Mouse (Mus musculus) neural tube, embryonic 13.5 days (tissue): ENCODE measurements at regions not wholly inside any gene's neighbourhood (a gene's known extent, or its start where the extent isn't known, plus 50 kb on each side); places are given as distances from the start of the nearest gene placed in this dataset.

ENCODE experiments used
- ATAC-seq: fragments of 200-750 bp; cut with Nextera tagmentation; 2 replicates; pipeline ENCODE4 v1.8.0; 2017; ENCODE audit warnings: low read depth, mild to moderate bottlenecking, moderate TSS enrichment, moderate library complexity
- H3K27ac ChIP-seq: fragments of 300-500 bp; sonication (generic); replicated peaks from 2 replicates; pipeline ENCODE4 v1.5.1; 2015; ENCODE audit warnings: moderate library complexity, mild to moderate bottlenecking, inconsistent platforms
- H3K27me3 ChIP-seq: fragments of 300-500 bp; sonication (generic); 2 replicates; pipeline ENCODE4 v1.6.1; 2015; ENCODE audit warnings: mild to moderate bottlenecking, inconsistent platforms
- H3K36me3 ChIP-seq: fragments of 300-500 bp; sonication (generic); 2 replicates; pipeline ENCODE4 v1.6.1; 2015; ENCODE audit warnings: mild to moderate bottlenecking, inconsistent platforms
- H3K4me1 ChIP-seq: fragments of 300-500 bp; sonication (generic); replicated peaks from 2 replicates; pipeline ENCODE4 v1.6.1; 2015; ENCODE audit warnings: inconsistent platforms
- H3K4me2 ChIP-seq: fragments of 300-500 bp; sonication (generic); 2 replicates; pipeline ENCODE4 v1.6.1; 2015; ENCODE audit warnings: inconsistent platforms, mild to moderate bottlenecking, moderate library complexity
- H3K4me3 ChIP-seq: fragments of 300-500 bp; sonication (generic); 2 replicates; pipeline ENCODE4 v1.5.1; 2015; ENCODE audit warnings: mild to moderate bottlenecking, inconsistent platforms
- H3K9ac ChIP-seq: fragments of 300-500 bp; sonication (generic); 2 replicates; pipeline ENCODE4 v1.6.1; 2015; ENCODE audit warnings: moderate library complexity, mild to moderate bottlenecking, inconsistent platforms
- H3K9me3 ChIP-seq: fragments of 300-500 bp; sonication (generic); 2 replicates; pipeline ENCODE4 v1.6.1; 2016; ENCODE audit warnings: inconsistent platforms
- WGBS: fragments of 180-500 bp; shearing (Covaris S2); methylation state at CpG from one replicate; pipeline ENCODE4 v1.1.7; 2015; 5-methylcytosine and 5-hydroxymethylcytosine counted together

DNA sequence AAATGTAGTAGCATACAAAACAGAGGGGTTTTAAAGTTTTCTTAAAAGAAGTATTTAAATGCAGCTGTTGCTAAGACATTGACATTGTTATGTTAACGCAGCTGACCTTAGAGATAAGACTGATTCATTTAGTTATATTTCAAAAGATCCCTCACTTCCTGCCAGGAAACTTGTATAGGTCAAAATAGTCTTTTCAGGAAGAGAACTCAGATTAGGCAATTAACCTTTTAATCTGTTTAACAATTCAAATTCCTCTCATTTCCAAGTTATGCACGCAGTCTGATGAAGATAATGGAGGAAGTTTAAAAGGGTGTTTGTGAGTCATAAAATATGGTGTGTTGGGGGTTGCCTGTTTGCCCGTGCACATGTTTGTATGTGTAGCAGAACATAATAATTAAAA is 448.5 kb downstream of the Tmtc2 start:
- no peaks in the 10 kb centered on the region for H3K27me3 ChIP-seq
- whole genome bisulfite sequencing: 67% methylated on average over 3 of the region's 3 CpGs
- H3K36me3 ChIP-seq: no peaks in the 10 kb centered on the region
- H3K9me3 ChIP-seq: no peaks in the 10 kb centered on the region
- H3K4me1 ChIP-seq: no peaks in the 10 kb centered on the region
- no peak overlapping the region for H3K9ac ChIP-seq
- no peak for ATAC-seq
- no peak overlapping the region for H3K4me2 ChIP-seq
- no peak overlapping the region for H3K4me3 ChIP-seq
- H3K27ac ChIP-seq: no peak overlapping the region

DNA sequence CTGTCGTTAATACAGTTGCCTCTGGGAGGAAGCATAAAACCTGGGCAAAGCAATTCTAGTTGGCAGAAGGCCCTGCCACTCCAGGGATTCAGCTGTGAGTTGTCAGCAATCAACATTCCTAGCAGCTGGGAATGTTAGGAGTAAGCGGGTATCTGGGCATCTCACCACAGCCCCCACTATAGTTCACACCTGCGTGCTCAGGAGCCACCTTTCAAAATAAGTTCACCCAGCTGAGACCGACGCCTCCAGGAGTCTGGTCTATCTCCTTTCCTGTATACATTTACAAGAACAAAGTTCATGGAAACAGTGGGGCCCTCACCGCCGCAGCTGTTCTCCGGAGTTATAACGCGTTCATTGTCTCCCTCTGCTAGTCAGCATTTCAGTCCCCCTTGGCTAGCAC is 454.0 kb downstream of the Tmtc2 start:
- Histone ChIP-seq H3K27me3 (no peaks in the 10 kb centered on the region), H3K27ac (no peak overlapping the region), H3K9me3 (no peaks in the 10 kb centered on the region), H3K36me3 (no peaks in the 10 kb centered on the region), H3K4me1 (no peaks in the 10 kb centered on the region), H3K4me3 (no peak overlapping the region), H3K4me2 (no peak overlapping the region), H3K9ac (no peak overlapping the region)
- 70% methylated on average over 10 of the region's 10 CpGs for WGBS
- ATAC-seq: no peak

DNA sequence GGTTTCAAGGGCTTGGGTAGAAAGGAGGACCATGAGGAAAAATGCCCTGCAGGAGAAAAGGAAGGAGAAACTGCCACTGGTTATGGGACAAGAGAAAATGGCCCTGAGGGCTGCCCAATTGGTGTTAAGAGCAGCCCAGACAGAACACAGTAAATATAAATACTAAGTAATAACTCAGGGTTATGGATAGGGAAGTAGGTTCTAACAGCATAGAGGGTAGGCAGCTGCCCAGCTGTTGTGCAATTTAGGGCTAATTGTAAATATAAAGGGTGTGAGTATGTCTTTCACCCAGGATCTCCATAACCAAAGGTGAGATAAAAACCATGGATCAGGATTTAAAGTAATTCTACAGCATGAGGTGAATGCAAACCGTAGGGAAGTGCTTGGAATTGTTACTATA is 458.1 kb downstream of the Tmtc2 start:
- H3K9ac ChIP-seq: no peak overlapping the region
- H3K9me3 ChIP-seq: no peaks in the 10 kb centered on the region
- no peaks in the 10 kb centered on the region for H3K27me3 ChIP-seq
- H3K36me3 ChIP-seq: no peaks in the 10 kb centered on the region
- H3K4me3 ChIP-seq: no peak overlapping the region
- H3K4me1 ChIP-seq: no peaks in the 10 kb centered on the region
- no peak for ATAC-seq
- no peak overlapping the region for H3K27ac ChIP-seq
- WGBS: 94% methylated on average over 1 of the region's 1 CpGs
- H3K4me2 ChIP-seq: no peak overlapping the region

DNA sequence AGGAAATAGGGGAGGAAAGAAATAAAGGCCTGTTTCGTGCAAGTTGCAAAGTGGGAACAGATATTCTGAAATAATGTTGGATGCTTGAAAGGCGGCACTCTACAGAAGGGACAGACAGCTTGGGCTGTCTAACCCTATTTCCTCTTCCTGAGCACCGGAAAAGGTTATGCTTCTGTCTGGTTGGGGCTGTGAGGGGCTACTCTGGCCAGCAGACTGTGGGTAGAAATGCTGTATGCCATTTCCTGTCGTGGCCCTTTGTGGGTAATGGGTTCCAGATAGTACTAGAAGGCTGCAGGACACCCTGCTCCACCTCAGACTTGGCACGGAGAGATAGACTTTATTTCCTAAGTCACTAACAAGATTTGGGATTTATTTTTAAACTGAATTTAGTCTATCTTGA is 459.3 kb downstream of the Tmtc2 start:
- no peak overlapping the region for H3K9ac ChIP-seq
- WGBS: 81% methylated on average over 5 of the region's 5 CpGs
- H3K4me2 ChIP-seq: no peak overlapping the region
- peaks cover 8% of the 10 kb centered on the region; the same call in 1 of the 2 replicates for H3K4me1 ChIP-seq
- H3K4me3 ChIP-seq: no peak overlapping the region
- H3K27ac ChIP-seq: no peak overlapping the region
- no peaks in the 10 kb centered on the region for H3K9me3 ChIP-seq
- ATAC-seq: no peak
- no peaks in the 10 kb centered on the region for H3K27me3 ChIP-seq
- H3K36me3 ChIP-seq: no peaks in the 10 kb centered on the region

DNA sequence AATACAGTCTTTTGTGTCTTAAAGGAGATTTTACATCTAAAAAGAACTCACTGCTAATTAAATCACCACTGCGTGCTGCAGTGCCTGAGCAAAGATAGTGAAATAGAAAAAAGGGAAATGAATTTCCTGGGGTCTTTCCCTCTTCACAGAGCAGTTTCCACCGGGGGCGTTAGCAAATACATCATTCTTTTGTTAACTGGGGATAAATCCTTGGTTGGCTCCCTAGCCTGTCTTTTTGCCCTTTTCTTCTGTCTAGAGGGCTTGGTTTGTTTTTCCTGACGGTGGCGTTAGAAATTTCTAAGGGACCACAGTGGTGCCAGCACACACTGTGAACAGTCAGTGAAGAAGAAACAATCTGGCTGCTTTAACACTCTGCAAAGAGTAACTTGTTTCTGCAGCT is 464.0 kb downstream of the Tmtc2 start:
- no peaks in the 10 kb centered on the region for H3K27me3 ChIP-seq
- no peak overlapping the region for H3K4me2 ChIP-seq
- 0% methylated on average over 5 of the region's 5 CpGs for WGBS
- 0 out of 2 replicates have a peak overlapping the region, but pooled peaks have one; percentile 23 for H3K27ac ChIP-seq
- no peak overlapping the region for H3K9ac ChIP-seq
- ATAC-seq: peak; percentile 69
- H3K4me1 ChIP-seq: peaks cover 8% of the 10 kb centered on the region; the same call in 1 of the 2 replicates
- no peak overlapping the region for H3K4me3 ChIP-seq
- H3K9me3 ChIP-seq: no peaks in the 10 kb centered on the region
- no peaks in the 10 kb centered on the region for H3K36me3 ChIP-seq

DNA sequence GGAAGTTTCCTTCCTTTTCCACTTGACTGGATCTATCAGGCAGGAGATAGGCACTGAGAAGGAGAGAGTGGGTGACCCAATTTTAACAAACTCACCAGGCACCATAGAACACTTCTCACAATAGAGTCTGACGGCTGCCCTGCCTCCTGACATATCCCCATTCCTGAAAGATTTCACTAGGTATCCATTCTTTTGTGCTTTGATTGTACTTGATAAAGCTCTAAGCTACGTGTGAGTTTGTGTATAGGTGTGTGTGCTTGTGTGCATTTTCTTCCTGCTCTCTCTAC is 477.3 kb downstream of the Tmtc2 start:
- no peak overlapping the region for H3K4me2 ChIP-seq
- no peaks in the 10 kb centered on the region for H3K4me1 ChIP-seq
- no peak for ATAC-seq
- H3K4me3 ChIP-seq: no peak overlapping the region
- H3K27ac ChIP-seq: no peak overlapping the region
- H3K36me3 ChIP-seq: no peaks in the 10 kb centered on the region
- no peak overlapping the region for H3K9ac ChIP-seq
- no peaks in the 10 kb centered on the region for H3K27me3 ChIP-seq
- H3K9me3 ChIP-seq: no peaks in the 10 kb centered on the region
- WGBS: 77% methylated on average over 2 of the region's 2 CpGs

DNA sequence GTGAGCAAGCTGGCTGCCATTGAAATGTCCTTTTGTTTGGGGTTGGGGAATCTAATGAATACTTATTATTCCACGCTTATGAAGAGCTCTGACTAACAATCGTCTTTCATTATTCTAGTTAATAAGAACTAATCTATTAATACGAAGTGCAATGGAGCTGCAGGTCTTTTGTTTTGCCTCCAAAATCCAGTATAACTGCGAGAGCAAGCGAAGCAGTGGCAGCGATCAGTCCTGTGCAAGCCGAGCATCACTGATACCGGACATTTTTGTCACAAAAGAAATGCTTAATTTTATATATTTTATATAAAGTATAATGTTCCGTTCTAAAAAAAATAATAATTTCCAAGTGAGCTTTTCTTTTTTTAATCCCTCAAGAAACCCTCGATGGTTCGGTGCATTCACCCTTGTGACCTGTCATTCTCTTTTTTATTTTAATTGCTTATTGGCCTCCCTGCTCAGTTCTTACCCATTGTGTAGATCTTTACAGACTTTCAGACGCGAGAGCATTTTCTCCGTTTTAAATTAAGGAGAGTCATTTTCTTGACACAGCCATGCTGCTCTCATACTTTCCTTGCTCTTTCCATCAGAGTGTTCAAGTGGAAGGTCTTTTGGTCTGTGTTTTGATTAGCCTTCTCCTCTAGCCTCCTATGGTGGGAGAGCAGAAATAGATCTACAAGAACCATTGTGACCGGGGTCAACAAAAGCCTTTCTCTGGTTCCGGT is 477.8 kb downstream of the Tmtc2 start:
- H3K4me3 ChIP-seq: no peak overlapping the region
- no peaks in the 10 kb centered on the region for H3K36me3 ChIP-seq
- H3K9ac ChIP-seq: no peak overlapping the region
- no peak overlapping the region for H3K4me2 ChIP-seq
- no peaks in the 10 kb centered on the region for H3K27me3 ChIP-seq
- H3K27ac ChIP-seq: no peak overlapping the region
- no peaks in the 10 kb centered on the region for H3K9me3 ChIP-seq
- no peaks in the 10 kb centered on the region for H3K4me1 ChIP-seq
- ATAC-seq: no peak
- WGBS: 73% methylated on average over 16 of the region's 16 CpGs

DNA sequence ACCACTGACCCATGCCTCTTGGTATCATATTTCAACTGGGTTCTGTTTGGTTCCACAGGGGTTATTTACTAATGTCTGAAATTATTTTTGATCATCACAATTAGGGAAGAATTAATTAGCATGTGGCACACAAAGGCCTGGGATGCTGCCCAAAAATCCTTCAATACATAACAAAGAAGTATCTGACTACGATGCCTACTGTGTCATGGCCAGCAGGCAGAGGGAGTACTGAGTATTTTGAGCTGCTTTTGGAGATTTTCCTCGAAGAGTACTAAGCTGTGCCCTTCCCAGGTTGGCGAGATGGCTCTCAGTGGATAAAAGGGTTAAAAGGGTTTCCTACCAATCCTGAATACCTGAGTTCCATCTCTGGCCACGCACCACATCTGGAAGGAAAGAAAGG is 478.5 kb downstream of the Tmtc2 start:
- Histone ChIP-seq H3K9me3 (no peaks in the 10 kb centered on the region), H3K27ac (no peak overlapping the region), H3K9ac (no peak overlapping the region), H3K4me1 (no peaks in the 10 kb centered on the region), H3K4me2 (no peak overlapping the region), H3K36me3 (no peaks in the 10 kb centered on the region), H3K4me3 (no peak overlapping the region), H3K27me3 (no peaks in the 10 kb centered on the region)
- WGBS: 84% methylated on average over 4 of the region's 4 CpGs
- no peak for ATAC-seq

DNA sequence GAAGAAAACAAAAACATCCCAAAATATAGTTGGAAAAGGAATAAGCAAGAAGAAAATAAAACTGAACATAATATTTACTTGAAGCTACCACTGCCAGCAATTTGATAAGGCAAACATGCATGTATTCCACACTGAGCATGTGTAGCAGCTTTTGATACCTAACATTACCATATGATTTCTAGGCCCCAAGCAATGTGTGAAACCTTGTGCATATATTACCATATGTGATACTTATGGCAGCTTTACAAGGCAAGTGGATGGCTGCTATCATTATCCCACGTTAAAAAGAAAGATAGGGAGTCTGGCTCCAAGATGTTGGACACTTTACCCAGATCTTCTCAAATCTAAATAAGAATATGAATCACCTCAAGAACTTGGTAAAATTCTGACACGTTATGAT is 497.4 kb downstream of the Tmtc2 start:
- H3K9me3 ChIP-seq: no peaks in the 10 kb centered on the region
- no peak overlapping the region for H3K4me3 ChIP-seq
- no peak overlapping the region for H3K9ac ChIP-seq
- no peak for ATAC-seq
- no peak overlapping the region for H3K27ac ChIP-seq
- no peaks in the 10 kb centered on the region for H3K27me3 ChIP-seq
- no peaks in the 10 kb centered on the region for H3K36me3 ChIP-seq
- 82% methylated on average over 2 of the region's 2 CpGs for WGBS
- no peaks in the 10 kb centered on the region for H3K4me1 ChIP-seq
- H3K4me2 ChIP-seq: no peak overlapping the region

DNA sequence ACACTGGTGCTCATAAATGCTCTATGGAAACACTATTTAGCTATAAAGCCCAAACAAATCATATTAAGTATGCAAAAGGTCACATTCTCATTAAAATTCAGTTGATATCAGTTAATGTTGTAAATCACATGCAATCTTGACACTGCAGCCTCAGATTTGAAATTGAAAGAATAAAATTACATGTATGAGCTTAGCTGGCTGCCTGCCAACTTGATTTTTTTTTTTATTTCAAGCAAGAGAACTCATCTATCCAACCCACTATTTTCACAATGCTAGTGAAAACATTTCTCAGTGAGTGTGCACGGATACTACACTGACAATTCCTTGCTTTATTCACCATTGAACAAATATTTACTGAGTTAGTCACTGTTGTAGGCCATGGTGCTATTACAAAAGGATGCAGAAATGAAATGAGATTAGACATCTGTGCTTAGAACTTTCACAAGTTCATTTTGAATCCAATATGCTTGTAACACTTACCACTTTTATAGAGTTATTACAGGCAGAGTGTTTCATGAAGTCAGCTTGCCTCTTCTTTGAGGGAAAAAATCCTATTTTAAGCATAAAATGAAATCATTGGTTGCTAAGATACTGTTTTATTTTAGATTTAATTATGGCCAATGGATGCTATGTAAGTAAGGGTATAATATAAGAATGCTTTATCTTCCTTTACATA is 539.4 kb downstream of the Tmtc2 start:
- H3K36me3 ChIP-seq: no peaks in the 10 kb centered on the region
- WGBS: 73% methylated on average over 1 of the region's 1 CpGs
- no peak overlapping the region for H3K27ac ChIP-seq
- no peaks in the 10 kb centered on the region for H3K27me3 ChIP-seq
- H3K9ac ChIP-seq: no peak overlapping the region
- no peaks in the 10 kb centered on the region for H3K9me3 ChIP-seq
- no peak for ATAC-seq
- no peak overlapping the region for H3K4me2 ChIP-seq
- no peaks in the 10 kb centered on the region for H3K4me1 ChIP-seq
- no peak overlapping the region for H3K4me3 ChIP-seq

DNA sequence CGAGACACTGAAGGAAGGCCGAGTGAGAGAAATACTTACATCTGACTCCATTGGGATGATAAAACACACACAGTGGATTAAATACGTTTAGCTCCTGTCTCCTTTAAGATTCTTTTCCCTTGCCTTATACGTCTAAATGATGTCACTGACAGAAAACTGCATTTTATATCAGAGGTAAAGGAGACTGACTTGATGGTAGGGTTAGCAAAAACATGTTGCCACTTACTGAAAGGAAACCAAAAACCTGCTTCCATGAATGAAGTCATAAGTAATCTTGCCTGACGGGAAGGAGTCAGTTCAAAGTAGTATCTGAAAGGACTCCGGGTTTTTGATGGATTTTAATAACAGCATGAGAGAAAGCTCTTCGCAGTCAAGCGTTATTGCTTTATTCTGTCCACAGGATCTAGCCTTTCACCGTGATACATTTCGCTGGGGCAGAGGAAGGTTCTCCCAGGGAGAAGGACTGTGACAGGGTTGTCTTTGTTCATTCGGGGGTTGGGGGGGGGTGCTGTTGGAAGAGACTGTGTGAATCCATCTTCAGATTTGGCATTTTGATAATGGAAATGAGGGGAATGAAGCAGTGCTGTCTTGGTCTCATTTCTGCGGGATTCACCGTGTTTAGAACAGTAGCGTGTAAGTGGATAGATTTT is 553.7 kb downstream of the Tmtc2 start:
- H3K9ac ChIP-seq: no peak overlapping the region
- no peak overlapping the region for H3K27ac ChIP-seq
- no peaks in the 10 kb centered on the region for H3K27me3 ChIP-seq
- H3K4me3 ChIP-seq: no peak overlapping the region
- H3K4me1 ChIP-seq: peaks cover 13% of the 10 kb centered on the region
- peak overlapping the region; percentile 17; the same call in 1 of the 2 replicates for H3K4me2 ChIP-seq
- ATAC-seq: no peak
- WGBS: 46% methylated on average over 14 of the region's 14 CpGs
- no peaks in the 10 kb centered on the region for H3K9me3 ChIP-seq
- no peaks in the 10 kb centered on the region for H3K36me3 ChIP-seq

DNA sequence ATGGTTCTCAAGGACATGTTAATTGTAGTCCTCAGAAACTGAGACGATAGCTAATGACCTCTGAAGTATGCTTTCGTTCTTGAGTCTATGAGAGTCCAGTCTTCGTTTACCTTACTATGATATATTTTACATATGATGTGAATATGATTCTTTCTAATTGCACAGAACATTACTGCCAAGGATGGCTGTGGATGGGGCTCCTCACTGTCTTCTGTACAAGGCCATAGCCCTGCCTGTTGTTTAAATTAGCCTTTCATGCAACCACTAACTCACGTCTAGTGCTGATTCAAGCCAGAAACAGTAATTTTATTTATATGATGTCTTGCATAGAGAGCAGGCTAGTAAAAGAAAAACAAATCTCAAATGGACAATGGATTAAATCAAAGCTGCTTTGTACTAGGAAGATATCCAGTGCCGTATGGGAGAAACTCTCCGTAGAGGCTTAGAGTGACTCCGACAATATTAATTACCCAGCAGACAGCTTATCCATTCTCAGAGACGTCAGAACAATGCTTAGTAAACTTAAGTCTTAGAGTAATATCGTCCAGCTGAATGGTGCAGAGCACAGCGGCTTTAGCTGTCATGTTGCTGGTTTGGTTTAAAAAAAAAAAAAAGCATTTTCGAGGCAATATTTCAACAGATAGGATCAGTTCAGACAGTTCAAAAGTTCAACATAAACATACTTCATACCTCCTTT is 554.3 kb downstream of the Tmtc2 start:
- no peaks in the 10 kb centered on the region for H3K36me3 ChIP-seq
- H3K9me3 ChIP-seq: no peaks in the 10 kb centered on the region
- no peak for ATAC-seq
- peaks cover 13% of the 10 kb centered on the region for H3K4me1 ChIP-seq
- no peak overlapping the region for H3K4me2 ChIP-seq
- no peak overlapping the region for H3K27ac ChIP-seq
- H3K27me3 ChIP-seq: no peaks in the 10 kb centered on the region
- 40% methylated on average over 11 of the region's 11 CpGs for WGBS
- no peak overlapping the region for H3K4me3 ChIP-seq
- H3K9ac ChIP-seq: no peak overlapping the region
